15 mouse cellular contexts compared by ENCODE assay signal in the genomic region with DNA sequence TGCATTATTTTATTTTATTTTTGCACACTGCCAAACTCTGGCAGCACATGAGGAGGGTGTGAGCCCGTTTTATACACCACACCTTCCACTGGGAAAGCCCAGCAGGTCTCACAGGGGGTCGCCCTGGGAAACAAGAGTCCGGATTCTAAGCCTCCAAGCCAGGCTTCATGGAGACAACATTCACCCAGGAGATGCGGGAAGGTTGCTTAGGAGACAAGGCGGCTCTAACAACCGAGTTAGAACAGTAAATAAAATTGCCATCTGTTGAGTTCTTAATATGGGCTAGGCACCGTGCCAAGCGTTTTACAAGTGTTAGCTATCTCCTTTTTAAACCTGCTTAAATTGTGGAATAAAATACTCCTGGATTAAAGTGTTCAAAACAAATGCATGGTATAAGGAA. TPM values are rescaled to one million over a fixed set of nuclear protein-coding genes. Genes with fewer than 3 reads are reported as not detected.
DNase-seq lines count a peak whose midpoint lies in the region; ATAC-seq and TF ChIP-seq lines count a peak whose summit lies in the region.
"Had no signal": no experiment of that assay in that cellular context is flagged by ENCODE, and none has a peak within 500 bp of the region (broad histone marks: within the 10 kb centered on the region; RNA-seq: fewer than 3 reads in every experiment).

No protein-coding gene starts in this region.

- 37% methylated on average over 8 of the region's 8 CpGs for WGBS in forebrain, embryonic 13.5 days
- 43% methylated on average over 8 of the region's 8 CpGs for WGBS in forebrain, embryonic 12.5 days
- 34% methylated on average over 8 of the region's 8 CpGs for WGBS in neural tube, embryonic 13.5 days
- 54% methylated on average over 8 of the region's 8 CpGs for WGBS in kidney, embryonic 16.5 days
- 45% methylated on average over 8 of the region's 8 CpGs for WGBS in intestine, postnatal 0 days
- 52% methylated on average over 8 of the region's 8 CpGs for WGBS in heart, embryonic 10.5 days

- peak; percentile 37 for ATAC-seq in forebrain, embryonic 13.5 days
- no peak for ATAC-seq in forebrain, embryonic 12.5 days (ENCODE audit: low FRiP score)
- ATAC-seq in neural tube, embryonic 13.5 days (ENCODE audit: low read depth): peak; percentile 23; the same call in 1 of the 2 replicates
- no peak for ATAC-seq in kidney, embryonic 16.5 days (ENCODE audit: low FRiP score, low TSS enrichment)
- ATAC-seq in intestine, postnatal 0 days: no peak

- H3K27me3 ChIP-seq in forebrain, embryonic 13.5 days: no peaks in the 10 kb centered on the region
- H3K27me3 ChIP-seq in forebrain, embryonic 12.5 days: no peaks in the 10 kb centered on the region
- H3K27me3 ChIP-seq in neural tube, embryonic 13.5 days: peaks cover 5% of the 10 kb centered on the region; the same call in 1 of the 2 replicates
- H3K27me3 ChIP-seq in kidney, embryonic 16.5 days (ENCODE audit: insufficient read depth, low read length): no peaks in the 10 kb centered on the region
- H3K27me3 ChIP-seq in intestine, postnatal 0 days (replicated peaks; ENCODE audit: control insufficient read depth, insufficient read depth, low read length): no peaks in the 10 kb centered on the region
- no peaks in the 10 kb centered on the region for H3K27me3 ChIP-seq in heart, embryonic 10.5 days (ENCODE audit: insufficient read depth, poor library complexity, severe bottlenecking)
- H3K27me3 ChIP-seq: kidney, embryonic 15.5 days had no signal

- no peaks in the 10 kb centered on the region for H3K9me3 ChIP-seq in forebrain, embryonic 13.5 days (replicated peaks)
- H3K9me3 ChIP-seq in forebrain, embryonic 12.5 days: no peaks in the 10 kb centered on the region
- no peaks in the 10 kb centered on the region for H3K9me3 ChIP-seq in neural tube, embryonic 13.5 days
- H3K9me3 ChIP-seq in kidney, embryonic 16.5 days (ENCODE audit: low read length): no peaks in the 10 kb centered on the region
- H3K9me3 ChIP-seq in intestine, postnatal 0 days (ENCODE audit: control insufficient read depth): no peaks in the 10 kb centered on the region
- no peaks in the 10 kb centered on the region for H3K9me3 ChIP-seq in heart, embryonic 10.5 days
- H3K9me3 ChIP-seq: kidney, embryonic 15.5 days had no signal

- DNase-seq in R1 (ENCODE audit: low read depth, low spot score): peak; percentile 40
- DNase-seq in layer of hippocampus, adult 11-12 months (ENCODE audit: low spot score): peak; percentile 83
- no peak for DNase-seq in heart, embryonic 10.5 days (ENCODE audit: low spot score)
- DNase-seq: cerebellum, adult 2 months; gastrocnemius, postnatal 10 days; lung, postnatal 36 days had no signal

- peaks cover 3% of the 10 kb centered on the region; the same call in 1 of the 2 replicates for H3K36me3 ChIP-seq in forebrain, embryonic 13.5 days (ENCODE audit: poor library complexity, severe bottlenecking)
- H3K36me3 ChIP-seq in forebrain, embryonic 12.5 days (replicated peaks): no peaks in the 10 kb centered on the region
- no peaks in the 10 kb centered on the region for H3K36me3 ChIP-seq in neural tube, embryonic 13.5 days
- H3K36me3 ChIP-seq in kidney, embryonic 16.5 days (ENCODE audit: insufficient read depth, low read length): no peaks in the 10 kb centered on the region
- no peaks in the 10 kb centered on the region for H3K36me3 ChIP-seq in intestine, postnatal 0 days (ENCODE audit: control insufficient read depth, insufficient read depth)
- H3K36me3 ChIP-seq in heart, embryonic 10.5 days: no peaks in the 10 kb centered on the region
- H3K36me3 ChIP-seq: kidney, embryonic 15.5 days had no signal

- peak overlapping the region; percentile 59; the same call in 1 of the 2 replicates for H3K27ac ChIP-seq in forebrain, embryonic 13.5 days
- H3K27ac ChIP-seq in forebrain, embryonic 12.5 days: no peak overlapping the region
- no peak overlapping the region for H3K27ac ChIP-seq in neural tube, embryonic 13.5 days (replicated peaks)
- no peak overlapping the region for H3K27ac ChIP-seq in kidney, embryonic 16.5 days (ENCODE audit: low read length)
- no peak overlapping the region for H3K27ac ChIP-seq in intestine, postnatal 0 days (ENCODE audit: low read depth, low read length)
- H3K27ac ChIP-seq in heart, embryonic 10.5 days: no peak overlapping the region
- H3K27ac ChIP-seq: kidney, embryonic 15.5 days had no signal

- TF ChIP-seq CTCF in intestine, postnatal 0 days (IDR thresholded peaks at IDR 0.05; ENCODE audit: low read depth): no peak

- no peak overlapping the region for H3K4me2 ChIP-seq in forebrain, embryonic 13.5 days
- no peak overlapping the region for H3K4me2 ChIP-seq in forebrain, embryonic 12.5 days
- H3K4me2 ChIP-seq in neural tube, embryonic 13.5 days: no peak overlapping the region
- H3K4me2 ChIP-seq in kidney, embryonic 16.5 days (replicated peaks; ENCODE audit: low read depth, low read length): no peak overlapping the region
- H3K4me2 ChIP-seq in intestine, postnatal 0 days (replicated peaks; ENCODE audit: low read depth): no peak overlapping the region
- H3K4me2 ChIP-seq: kidney, embryonic 15.5 days; liver, embryonic 11.5 days had no signal

- peaks cover 17% of the 10 kb centered on the region for H3K4me1 ChIP-seq in forebrain, embryonic 13.5 days
- H3K4me1 ChIP-seq in forebrain, embryonic 12.5 days: peaks cover 17% of the 10 kb centered on the region
- peaks cover 18% of the 10 kb centered on the region for H3K4me1 ChIP-seq in neural tube, embryonic 13.5 days (replicated peaks)
- no peaks in the 10 kb centered on the region for H3K4me1 ChIP-seq in kidney, embryonic 16.5 days (ENCODE audit: insufficient read depth, low read length)
- H3K4me1 ChIP-seq in intestine, postnatal 0 days (replicated peaks; ENCODE audit: control insufficient read depth, insufficient read depth, low read length): no peaks in the 10 kb centered on the region
- H3K4me1 ChIP-seq in heart, embryonic 10.5 days: peaks cover 14% of the 10 kb centered on the region
- H3K4me1 ChIP-seq: kidney, embryonic 15.5 days had no signal

- H3K9ac ChIP-seq in forebrain, embryonic 13.5 days: no peak overlapping the region
- H3K9ac ChIP-seq in forebrain, embryonic 12.5 days: no peak overlapping the region; the same call in 1 of the 2 replicates
- no peak overlapping the region for H3K9ac ChIP-seq in neural tube, embryonic 13.5 days
- no peak overlapping the region for H3K9ac ChIP-seq in kidney, embryonic 16.5 days (replicated peaks; ENCODE audit: low read length)
- no peak overlapping the region for H3K9ac ChIP-seq in intestine, postnatal 0 days (ENCODE audit: low read depth, low read length)
- H3K9ac ChIP-seq: kidney, embryonic 15.5 days had no signal

- H3K4me3 ChIP-seq in forebrain, embryonic 13.5 days: no peak overlapping the region
- no peak overlapping the region for H3K4me3 ChIP-seq in forebrain, embryonic 12.5 days (replicated peaks)
- no peak overlapping the region for H3K4me3 ChIP-seq in neural tube, embryonic 13.5 days
- no peak overlapping the region for H3K4me3 ChIP-seq in kidney, embryonic 16.5 days (ENCODE audit: low read length)
- H3K4me3 ChIP-seq in intestine, postnatal 0 days (ENCODE audit: low read depth, low read length): no peak overlapping the region
- H3K4me3 ChIP-seq in heart, embryonic 10.5 days: no peak overlapping the region
- H3K4me3 ChIP-seq: kidney, embryonic 15.5 days; myocyte had no signal

RNA-seq across cellular contexts. Expression of gene Atxn7l1, which starts 17.1 kb away (rescaled TPM):
- 13.9 and 15.4 TPM in 2 replicates for polyA plus RNA-seq in forebrain, embryonic 13.5 days (2015; fragmentation: Nextera tagmentation; extraction: Ambion mirVana)
- polyA plus RNA-seq in forebrain, embryonic 12.5 days (2016; fragmentation: Nextera tagmentation; extraction: Ambion mirVana): 12.8 and 15.0 TPM in 2 replicates
- 22.1 and 23.3 TPM in 2 replicates for polyA plus RNA-seq in neural tube, embryonic 13.5 days (2015; fragmentation: Nextera tagmentation; extraction: Ambion mirVana)
- 9.9 and 15.4 TPM in 2 replicates for polyA plus RNA-seq in kidney, embryonic 16.5 days (2015; fragmentation: Nextera tagmentation; extraction: Ambion mirVana)
- 8.2 and 9.0 TPM in 2 replicates for polyA plus RNA-seq in intestine, postnatal 0 days (2015; fragmentation: Nextera tagmentation; extraction: Ambion mirVana)
- 11.5 and 13.6 TPM in 2 replicates for polyA plus RNA-seq in heart, embryonic 10.5 days (2016; fragmentation: Nextera tagmentation; extraction: Ambion mirVana)

RNA-seq across cellular contexts. Expression of gene Cdhr3, which starts 37.7 kb away (rescaled TPM):
- 0.13 and 0.39 TPM in 2 replicates for polyA plus RNA-seq in forebrain, embryonic 13.5 days (2015; fragmentation: Nextera tagmentation; extraction: Ambion mirVana)
- 0.13 and 0.18 TPM in 2 replicates for polyA plus RNA-seq in forebrain, embryonic 12.5 days (2016; fragmentation: Nextera tagmentation; extraction: Ambion mirVana)
- polyA plus RNA-seq in neural tube, embryonic 13.5 days (2015; fragmentation: Nextera tagmentation; extraction: Ambion mirVana): 0.18 and 0.33 TPM in 2 replicates
- 0.05 TPM in 1 of 2 replicates, not detected in the other for polyA plus RNA-seq in kidney, embryonic 16.5 days (2015; fragmentation: Nextera tagmentation; extraction: Ambion mirVana)
- polyA plus RNA-seq in intestine, postnatal 0 days (2015; fragmentation: Nextera tagmentation; extraction: Ambion mirVana): 0.10 TPM in 1 of 2 replicates, not detected in the other
- 0.43 and 0.59 TPM in 2 replicates for polyA plus RNA-seq in heart, embryonic 10.5 days (2016; fragmentation: Nextera tagmentation; extraction: Ambion mirVana)
- polyA plus RNA-seq: embryonic facial prominence, embryonic 11.5 days; liver, embryonic 11.5 days had no signal

Comparison
In these comparisons a context has a peak if more than half of its experiments do, and no peak if none do; other contexts are left out.
1. ATAC-seq: peak in forebrain, embryonic 13.5 days (single experiment) and neural tube, embryonic 13.5 days (single experiment); none in forebrain, embryonic 12.5 days (single experiment), kidney, embryonic 16.5 days (single experiment) and intestine, postnatal 0 days (single experiment).